Mouse (Mus musculus) lung, embryonic 16.5 days (tissue): Measurements from ENCODE around the gene Spg11. TPM values are rescaled to one million over a fixed set of nuclear protein-coding genes. Genes with fewer than 3 reads are reported as not detected.

ENCODE experiments used
- ATAC-seq: fragments of 200-750 bp; cut with Nextera tagmentation; 2 replicates; pipeline ENCODE4 v1.8.0; 2017; ENCODE audit warnings: low read depth, mild to moderate bottlenecking, moderate library complexity
- H3K27ac ChIP-seq: fragments of 300-500 bp; sonication (generic); 2 replicates; pipeline ENCODE4 v1.5.1; 2014; ENCODE audit warnings: mild to moderate bottlenecking, control low read depth, low read length
- H3K27me3 ChIP-seq: fragments of 300-500 bp; sonication (generic); 2 replicates; pipeline ENCODE4 v1.6.1; 2014; ENCODE audit warnings: low read depth, low read length, mixed read lengths; ENCODE audit not compliant: control insufficient read depth, insufficient read depth
- H3K36me3 ChIP-seq: fragments of 300-500 bp; sonication (generic); 2 replicates; pipeline ENCODE4 v1.6.1; 2014; ENCODE audit warnings: low read length; ENCODE audit not compliant: control insufficient read depth, insufficient read depth
- H3K4me1 ChIP-seq: fragments of 300-500 bp; sonication (generic); replicated peaks from 2 replicates; pipeline ENCODE4 v1.6.1; 2014; ENCODE audit warnings: low read length, mixed read lengths; ENCODE audit not compliant: control insufficient read depth, insufficient read depth
- H3K4me2 ChIP-seq: fragments of 300-500 bp; sonication (generic); 2 replicates; pipeline ENCODE4 v1.6.1; 2014; ENCODE audit warnings: low read depth, low read length, control low read depth
- H3K4me3 ChIP-seq: fragments of 300-500 bp; sonication (generic); 2 replicates; pipeline ENCODE4 v1.5.1; 2014; ENCODE audit warnings: mild to moderate bottlenecking, low read length, control low read depth
- H3K9ac ChIP-seq: fragments of 300-500 bp; sonication (generic); 2 replicates; pipeline ENCODE4 v1.6.1; 2014; ENCODE audit warnings: low read length, control low read depth
- H3K9me3 ChIP-seq: fragments of 300-500 bp; sonication (generic); 2 replicates; pipeline ENCODE4 v1.6.1; 2016; ENCODE audit warnings: low read length; ENCODE audit not compliant: control insufficient read depth
- WGBS: fragments of 180-500 bp; shearing (Covaris S2); extraction: QIAGEN DNeasy Blood & Tissue Kit; methylation state at CpG from one replicate; pipeline ENCODE4 v1.1.7; 2014; 5-methylcytosine and 5-hydroxymethylcytosine counted together
- polyA plus RNA-seq: library from polyadenylated mRNA; unstranded; fragments of >200 nt; fragmentation: Nextera tagmentation; extraction: Ambion mirVana; gene quantifications from 2 replicates; pipeline ENCODE4 v1.2.1, GENCODE M21; 2015

Gene Spg11
- 8.9 and 9.5 TPM in 2 replicates for polyA plus RNA-seq

- Histone ChIP-seq H3K27me3 (no peaks in the 10 kb centered on the region), H3K9me3 (no peaks in the 10 kb centered on the region), H3K36me3 (peaks cover 6% of the 10 kb centered on the region), H3K27ac (peak within 1 kb of the TSS; percentile 99), H3K4me3 (peak within 1 kb of the TSS; percentile 98), H3K9ac (peak within 1 kb of the TSS; percentile 99), H3K4me2 (peak within 1 kb of the TSS; percentile 79), H3K4me1 (peaks cover 12% of the 10 kb centered on the region)
- ATAC-seq, result peak; percentile 99
- under 1% methylated on average over 47 of the region's 47 CpGs for WGBS
These were observed at the start of gene Spg11 for GRCm38 (mm10) chr2:122117961-122118958. Gene Spg11, minus strand, starts transcription at chr2:122118386.

DNA sequence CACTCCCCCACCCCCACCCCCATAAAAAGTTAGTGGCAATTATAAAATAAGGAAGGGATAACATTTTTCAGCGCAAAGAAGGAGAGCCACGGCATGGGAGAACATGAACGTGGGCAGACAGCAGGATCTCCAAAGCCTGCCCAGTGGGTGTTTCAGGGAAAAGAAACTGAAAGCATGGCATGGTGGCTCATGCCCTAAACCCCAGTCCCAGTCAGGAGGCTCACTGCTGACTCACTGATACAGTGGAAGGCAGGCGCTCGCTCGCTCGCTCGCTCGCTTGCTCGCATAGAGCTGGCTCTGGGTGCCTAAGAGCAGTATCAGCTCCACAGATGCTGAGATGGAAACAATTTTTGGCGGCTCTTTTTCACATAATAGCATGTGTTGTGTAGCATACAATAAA lies 46.1 kb upstream of the Spg11 start:
- no peak overlapping the region for H3K27ac ChIP-seq
- 79% methylated on average over 11 of the region's 11 CpGs for whole genome bisulfite sequencing
- H3K9ac ChIP-seq, result no peak overlapping the region
- H3K36me3 ChIP-seq, result no peaks in the 10 kb centered on the region
- H3K4me1 ChIP-seq, result no peaks in the 10 kb centered on the region; the same call in 1 of the 2 replicates
- no peaks in the 10 kb centered on the region for H3K9me3 ChIP-seq
- H3K4me3 ChIP-seq, result no peak overlapping the region
- ATAC-seq, result no peak
- H3K27me3 ChIP-seq, result no peaks in the 10 kb centered on the region
- H3K4me2 ChIP-seq, result no peak overlapping the region

DNA sequence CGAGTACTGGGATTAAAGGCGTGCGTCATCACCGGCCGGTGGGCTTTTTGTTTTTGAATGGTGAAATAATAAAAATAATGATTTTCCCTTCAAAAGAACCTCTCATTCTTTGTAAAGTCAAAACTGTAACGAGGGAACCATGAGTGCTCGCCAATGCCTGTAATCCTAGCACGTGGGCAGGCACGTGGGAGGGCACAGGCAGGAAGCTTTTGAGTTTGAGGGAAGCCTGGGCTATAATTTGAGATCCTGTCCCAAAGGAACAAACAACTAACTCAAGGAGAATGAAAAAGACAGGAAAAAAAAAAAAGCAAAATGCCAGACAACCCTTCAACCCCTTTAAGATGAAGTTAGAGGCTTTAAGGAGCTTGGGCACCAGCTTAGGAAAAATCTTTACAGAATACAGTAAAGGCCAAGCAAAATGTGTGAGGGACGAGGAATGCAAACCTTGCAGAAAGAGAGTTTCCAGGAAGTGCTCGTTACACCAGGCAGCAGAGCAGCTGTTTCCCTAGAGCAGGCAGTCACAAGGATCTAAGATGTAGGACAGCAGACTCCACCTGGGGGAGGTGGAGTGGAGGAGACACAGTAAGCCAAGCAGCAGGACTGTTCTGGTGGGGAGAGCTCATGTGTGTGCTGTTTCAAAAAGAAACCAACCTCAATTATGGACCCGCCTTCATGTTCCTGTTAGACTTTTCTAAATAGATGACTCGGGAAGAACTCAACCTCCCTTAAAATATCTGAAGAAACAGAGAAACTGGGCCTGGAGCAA lies 45.4 kb upstream of the Spg11 start:
- 69% methylated on average over 13 of the region's 13 CpGs for WGBS
- H3K27me3 ChIP-seq, result no peaks in the 10 kb centered on the region
- no peak for ATAC-seq

DNA sequence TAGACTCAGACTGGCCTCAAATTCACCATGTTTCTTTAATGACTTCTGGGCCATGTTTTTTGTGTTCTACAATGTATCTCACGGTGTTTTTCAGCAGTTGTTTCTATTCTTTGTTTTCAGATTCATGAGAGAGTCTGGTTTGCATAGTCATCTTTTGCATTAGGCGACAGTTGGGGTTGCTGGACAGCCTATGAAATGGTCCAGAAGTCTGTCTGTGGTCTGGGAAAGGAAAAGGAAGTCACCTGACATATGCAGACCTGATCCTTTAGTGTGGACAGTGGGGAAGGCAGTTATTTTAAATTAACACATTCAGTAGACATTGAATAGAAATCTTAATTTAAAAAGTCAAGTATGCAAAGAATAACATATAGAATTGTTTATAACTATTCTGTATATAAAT lies 44.3 kb upstream of the Spg11 start:
- no peak overlapping the region for H3K4me2 ChIP-seq
- H3K36me3 ChIP-seq, result no peaks in the 10 kb centered on the region
- H3K9ac ChIP-seq, result no peak overlapping the region
- no peaks in the 10 kb centered on the region for H3K9me3 ChIP-seq
- 80% methylated on average over 2 of the region's 2 CpGs for WGBS
- no peaks in the 10 kb centered on the region for H3K27me3 ChIP-seq
- no peak for ATAC-seq
- H3K4me1 ChIP-seq, result peaks cover 4% of the 10 kb centered on the region; the same call in 1 of the 2 replicates
- no peak overlapping the region for H3K4me3 ChIP-seq
- H3K27ac ChIP-seq, result no peak overlapping the region

More for the DNA sequence above, 45.4 kb upstream of the Spg11 start:
- no peak overlapping the region for H3K9ac ChIP-seq
- H3K4me1 ChIP-seq, result peaks cover 4% of the 10 kb centered on the region; the same call in 1 of the 2 replicates
- no peak overlapping the region for H3K4me3 ChIP-seq
- H3K4me2 ChIP-seq, result no peak overlapping the region
- H3K9me3 ChIP-seq, result no peaks in the 10 kb centered on the region
- no peaks in the 10 kb centered on the region for H3K36me3 ChIP-seq
- no peak overlapping the region for H3K27ac ChIP-seq

DNA sequence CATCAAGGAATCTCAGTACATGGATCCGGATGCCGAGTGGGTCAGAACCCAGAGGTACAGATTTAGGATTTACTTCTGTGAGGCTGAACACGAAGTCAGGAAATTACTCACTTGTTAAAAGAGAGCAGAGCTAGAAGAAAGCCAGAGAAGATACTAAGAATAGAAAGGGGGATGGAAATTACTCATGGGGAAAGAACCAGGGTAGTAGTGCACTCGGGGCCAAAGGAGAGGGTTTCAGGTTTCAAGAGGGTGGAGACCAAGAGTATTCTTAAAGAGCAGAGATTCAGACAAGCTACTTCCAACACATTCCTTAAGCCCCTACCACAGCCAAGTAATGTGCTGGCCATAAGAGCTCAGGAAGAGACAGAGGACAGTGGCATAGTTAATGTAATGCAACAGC lies 43.4 kb upstream of the Spg11 start:
- H3K27ac ChIP-seq, result no peak overlapping the region
- H3K4me1 ChIP-seq, result peaks cover 4% of the 10 kb centered on the region; the same call in 1 of the 2 replicates
- peak; percentile 56 for ATAC-seq
- no peaks in the 10 kb centered on the region for H3K9me3 ChIP-seq
- 33% methylated on average over 4 of the region's 4 CpGs for WGBS
- no peak overlapping the region for H3K4me2 ChIP-seq
- no peak overlapping the region for H3K4me3 ChIP-seq
- H3K36me3 ChIP-seq, result no peaks in the 10 kb centered on the region
- no peak overlapping the region for H3K9ac ChIP-seq
- H3K27me3 ChIP-seq, result no peaks in the 10 kb centered on the region

DNA sequence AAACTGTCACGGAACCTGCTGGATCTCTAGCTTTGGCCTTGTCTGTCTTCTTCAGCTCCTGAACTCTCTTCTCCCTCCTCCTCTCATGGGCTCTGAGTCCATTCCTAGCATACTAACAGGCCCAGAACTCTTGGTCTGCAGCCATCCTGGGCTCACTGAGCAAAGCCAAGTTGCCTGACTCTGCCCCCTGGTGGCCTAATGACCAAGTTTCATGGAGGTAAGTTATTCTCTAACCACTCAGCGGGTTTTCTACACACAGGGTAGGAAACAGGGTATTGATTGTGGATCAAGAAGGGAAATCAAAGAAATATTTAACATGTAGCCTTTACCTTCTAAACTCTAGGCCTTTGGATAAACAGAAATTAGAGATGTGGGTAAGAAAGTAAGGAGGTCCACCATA lies 42.5 kb upstream of the Spg11 start, which contains the start of gene Trim69:
TSS of gene Trim69 (plus strand) at position 21 of the 400 bp plus-strand sequence.
- Histone ChIP-seq H3K9me3 (no peaks in the 10 kb centered on the region), H3K27ac (no peak within 1 kb of the TSS), H3K9ac (no peak within 1 kb of the TSS), H3K4me3 (no peak within 1 kb of the TSS), H3K27me3 (no peaks in the 10 kb centered on the region), H3K4me1 (peaks cover 4% of the 10 kb centered on the region; the same call in 1 of the 2 replicates), H3K36me3 (no peaks in the 10 kb centered on the region), H3K4me2 (no peak within 1 kb of the TSS)
- 36% methylated on average over 2 of the region's 2 CpGs for WGBS
- ATAC-seq, result peak; percentile 72

DNA sequence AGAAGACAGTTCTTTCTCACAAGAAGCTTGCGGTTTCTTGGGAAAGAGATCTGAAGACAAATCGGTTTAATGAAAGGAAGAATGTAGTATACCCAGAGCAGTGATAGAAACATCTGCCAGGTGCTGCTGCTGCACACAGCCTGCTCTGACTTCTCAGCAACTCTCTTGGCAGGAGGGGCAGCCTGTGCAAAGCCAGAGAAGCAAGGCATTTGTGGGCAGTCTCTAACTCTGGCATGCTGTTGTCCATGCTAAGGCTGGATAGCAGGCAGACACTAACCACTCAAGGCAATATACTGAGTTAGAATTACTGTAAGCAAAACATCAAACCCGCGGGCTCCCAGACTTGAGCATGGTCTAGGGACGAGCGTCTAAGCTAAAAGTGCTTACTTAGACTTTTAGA lies 41.5 kb upstream of the Spg11 start:
- Histone ChIP-seq H3K4me1 (peaks cover 4% of the 10 kb centered on the region; the same call in 1 of the 2 replicates), H3K4me3 (no peak overlapping the region), H3K27me3 (no peaks in the 10 kb centered on the region), H3K36me3 (peaks cover 4% of the 10 kb centered on the region; the same call in 1 of the 2 replicates), H3K9ac (no peak overlapping the region), H3K9me3 (no peaks in the 10 kb centered on the region), H3K27ac (no peak overlapping the region), H3K4me2 (no peak overlapping the region)
- ATAC-seq, result no peak
- 70% methylated on average over 6 of the region's 6 CpGs for WGBS

- WGBS, result 17% methylated on average over 6 of the region's 6 CpGs
- H3K4me1 ChIP-seq, result peaks cover 4% of the 10 kb centered on the region; the same call in 1 of the 2 replicates
- H3K36me3 ChIP-seq, result peaks cover 4% of the 10 kb centered on the region; the same call in 1 of the 2 replicates
- no peaks in the 10 kb centered on the region for H3K9me3 ChIP-seq
- no peak overlapping the region for H3K4me3 ChIP-seq
- no peak overlapping the region for H3K4me2 ChIP-seq
- H3K27ac ChIP-seq, result 0 out of 2 replicates have a peak overlapping the region, but pooled peaks have one; percentile 19
- no peaks in the 10 kb centered on the region for H3K27me3 ChIP-seq
- peak; percentile 66 for ATAC-seq
- no peak overlapping the region for H3K9ac ChIP-seq
These were observed 40.2 kb upstream of the Spg11 start for GRCm38 (mm10) chr2:122158362-122158802.
